Mouse (Mus musculus) heart, embryonic 14.5 days (tissue): ENCODE measurements around the gene Pdhx. TPM values are rescaled to one million over a fixed set of nuclear protein-coding genes. Genes with fewer than 3 reads are reported as not detected.

Source experiments
- ATAC-seq: fragments of 200-750 bp; cut with Nextera tagmentation; 2 replicates; pipeline ENCODE4 v1.8.0; 2017; ENCODE audit warnings: low read depth, moderate TSS enrichment; ENCODE audit not compliant: insufficient number of reproducible peaks, insufficient read depth, low FRiP score
- H3K27ac ChIP-seq, 2 experiments: fragments of 200-500 bp in 1 of 2; fragments of 300-500 bp in 1 of 2; sonication (generic) in 1 of 2; replicated peaks in 1 of 2; 2 replicates each; pipeline ENCODE4 v1.5.1; 2012 to 2014; ENCODE audit warnings: low read depth in 2 of 2, low read length in 2 of 2, control low read depth in 1 of 2, mild to moderate bottlenecking in 1 of 2, mixed read lengths in 1 of 2; ENCODE audit not compliant: control insufficient read depth in 1 of 2, insufficient read depth in 1 of 2
- H3K27me3 ChIP-seq: fragments of 300-500 bp; sonication (generic); 2 replicates; pipeline ENCODE4 v1.6.1; 2014; ENCODE audit warnings: mild to moderate bottlenecking, low read length, control low read depth; ENCODE audit not compliant: control insufficient read depth, insufficient read depth
- H3K36me3 ChIP-seq: fragments of 300-500 bp; sonication (generic); 2 replicates; pipeline ENCODE4 v1.6.1; 2014; ENCODE audit warnings: mild to moderate bottlenecking, control low read depth, low read length, mixed read lengths; ENCODE audit not compliant: control insufficient read depth, insufficient read depth
- H3K4me1 ChIP-seq, 2 experiments: fragments of 200-500 bp in 1 of 2; fragments of 300-500 bp in 1 of 2; sonication (generic) in 1 of 2; 2 replicates each; pipeline ENCODE4 v1.6.1; 2012 to 2014; ENCODE audit warnings: low read length in 2 of 2, control low read depth in 1 of 2, mixed read lengths in 1 of 2; ENCODE audit not compliant: control insufficient read depth in 2 of 2, insufficient read depth in 2 of 2
- H3K4me2 ChIP-seq: fragments of 300-500 bp; sonication (generic); 2 replicates; pipeline ENCODE4 v1.6.1; 2014; ENCODE audit warnings: mild to moderate bottlenecking, low read length
- H3K4me3 ChIP-seq, 2 experiments: fragments of 200-500 bp in 1 of 2; fragments of 300-500 bp in 1 of 2; sonication (generic) in 1 of 2; 2 replicates each; pipeline ENCODE4 v1.5.1; 2012 to 2014; ENCODE audit warnings: low read length in 2 of 2, mild to moderate bottlenecking in 2 of 2, control low read depth in 1 of 2, low read depth in 1 of 2, moderate library complexity in 1 of 2; ENCODE audit not compliant: control insufficient read depth in 1 of 2, insufficient read depth in 1 of 2
- H3K9ac ChIP-seq: fragments of 300-500 bp; sonication (generic); 2 replicates; pipeline ENCODE4 v1.6.1; 2014; ENCODE audit warnings: mild to moderate bottlenecking, low read length
- H3K9me3 ChIP-seq: fragments of 300-500 bp; sonication (generic); 2 replicates; pipeline ENCODE4 v1.6.1; 2016; ENCODE audit warnings: low read length, control low read depth; ENCODE audit not compliant: control insufficient read depth
- WGBS: fragments of 180-500 bp; shearing (Covaris S2); extraction: QIAGEN DNeasy Blood & Tissue Kit; methylation state at CpG from one replicate; pipeline ENCODE4 v1.1.7; 2014; 5-methylcytosine and 5-hydroxymethylcytosine counted together
- polyA plus RNA-seq: library from polyadenylated mRNA; unstranded; fragments of >200 nt; fragmentation: Nextera tagmentation; extraction: Ambion mirVana; gene quantifications from 2 replicates; pipeline ENCODE4 v1.2.1, GENCODE M21; 2014

Pdhx gene
- polyA plus RNA-seq, 1 experiment from 2014 or later: 52.9 TPM

DNA sequence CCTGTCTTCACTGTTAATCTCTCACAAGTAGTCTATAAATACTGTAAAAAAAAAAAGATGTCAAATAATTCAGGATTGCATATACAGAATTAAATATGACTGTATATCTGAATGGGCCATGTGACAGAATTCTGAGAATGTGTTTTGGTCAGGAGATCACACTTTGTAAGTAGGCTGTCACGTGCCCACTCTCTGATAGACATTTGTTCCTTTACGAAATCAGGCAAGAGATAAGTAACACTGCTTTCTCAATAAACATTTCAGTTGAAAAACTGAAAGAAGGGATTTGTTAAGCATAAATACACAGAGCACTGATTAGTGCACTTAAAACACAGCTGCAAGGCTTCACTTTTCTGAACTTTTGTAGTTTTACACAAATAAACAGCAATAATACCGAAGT is 2.7 kb downstream of the Pdhx start:
- no peaks in the 10 kb centered on the region for H3K36me3 ChIP-seq
- no peaks in the 10 kb centered on the region for H3K9me3 ChIP-seq
- H3K4me2 ChIP-seq: no peak overlapping the region
- H3K27me3 ChIP-seq: no peaks in the 10 kb centered on the region
- ATAC-seq: no peak
- no peak overlapping the region for H3K4me3 ChIP-seq
- H3K9ac ChIP-seq: no peak overlapping the region
- no peak overlapping the region for H3K27ac ChIP-seq
- 44% methylated on average over 3 of the region's 3 CpGs for WGBS
- peaks cover 0 to 30% of the 10 kb centered on the region in 2 experiments; a peak in 2 of 4 replicates for H3K4me1 ChIP-seq

DNA sequence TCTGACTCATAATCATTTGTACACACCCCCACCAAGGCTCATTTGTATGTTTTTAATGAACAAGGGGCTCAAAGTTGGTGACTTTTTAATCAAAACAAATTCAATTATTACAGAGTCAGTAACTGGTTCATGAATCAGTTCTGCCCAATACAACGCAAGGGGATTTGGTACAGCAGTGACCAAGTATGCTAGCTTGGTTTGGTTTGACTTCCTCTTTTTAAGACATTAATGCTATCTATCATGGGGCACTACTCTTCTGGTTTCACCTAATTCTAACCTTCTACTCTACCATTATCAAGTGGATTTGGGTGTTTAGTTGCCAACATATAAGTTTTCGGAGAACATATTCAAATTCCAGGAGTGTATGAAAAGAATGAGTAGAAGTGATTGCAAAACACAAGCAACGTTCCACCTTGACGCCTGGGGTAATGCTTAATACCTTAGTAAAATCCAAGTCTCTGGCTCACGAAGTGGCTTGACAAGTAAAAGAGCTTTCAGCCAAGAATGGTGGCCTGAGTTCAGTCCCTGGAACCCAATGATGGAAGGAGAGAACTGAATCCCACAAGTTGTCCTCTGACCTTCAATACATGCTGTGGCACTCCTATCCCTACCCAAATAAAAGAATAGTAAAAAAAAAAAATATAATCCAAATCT is 3.4 kb downstream of the Pdhx start:
- H3K4me2 ChIP-seq: no peak overlapping the region
- peaks cover 0 to 30% of the 10 kb centered on the region in 2 experiments; a peak in 2 of 4 replicates for H3K4me1 ChIP-seq
- H3K9ac ChIP-seq: no peak overlapping the region
- ATAC-seq: no peak
- no peaks in the 10 kb centered on the region for H3K9me3 ChIP-seq
- no peaks in the 10 kb centered on the region for H3K27me3 ChIP-seq
- 92% methylated on average over 5 of the region's 5 CpGs for WGBS
- H3K4me3 ChIP-seq: no peak overlapping the region
- no peak overlapping the region for H3K27ac ChIP-seq
- H3K36me3 ChIP-seq: no peaks in the 10 kb centered on the region

DNA sequence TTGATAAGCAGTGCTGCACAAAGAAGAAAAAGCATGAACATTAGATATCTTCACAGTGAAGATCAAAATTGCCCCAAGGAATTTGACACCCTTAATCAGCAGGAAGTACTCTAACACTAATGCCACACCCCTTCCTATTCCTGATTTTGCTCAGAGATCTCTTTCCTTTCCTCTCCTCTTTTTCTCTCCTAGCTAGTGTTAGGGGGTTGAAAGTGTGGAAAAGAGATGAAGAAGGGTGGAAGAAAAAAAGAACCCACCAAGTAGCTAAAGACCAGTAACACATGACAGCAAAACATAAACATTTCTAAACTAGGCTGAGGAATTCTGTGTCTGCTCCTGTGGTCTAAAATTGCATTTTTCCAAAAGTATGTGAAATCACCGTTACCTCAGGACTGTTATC is 4.7 kb downstream of the Pdhx start:
- no peaks in the 10 kb centered on the region for H3K27me3 ChIP-seq
- peaks cover 0 to 23% of the 10 kb centered on the region in 2 experiments; a peak in 2 of 4 replicates for H3K4me1 ChIP-seq
- no peak overlapping the region for H3K9ac ChIP-seq
- no peaks in the 10 kb centered on the region for H3K36me3 ChIP-seq
- WGBS: 62% methylated on average over 1 of the region's 1 CpGs
- H3K9me3 ChIP-seq: no peaks in the 10 kb centered on the region
- H3K27ac ChIP-seq: no peak overlapping the region
- H3K4me3 ChIP-seq: no peak overlapping the region
- no peak overlapping the region for H3K4me2 ChIP-seq
- ATAC-seq: no peak

DNA sequence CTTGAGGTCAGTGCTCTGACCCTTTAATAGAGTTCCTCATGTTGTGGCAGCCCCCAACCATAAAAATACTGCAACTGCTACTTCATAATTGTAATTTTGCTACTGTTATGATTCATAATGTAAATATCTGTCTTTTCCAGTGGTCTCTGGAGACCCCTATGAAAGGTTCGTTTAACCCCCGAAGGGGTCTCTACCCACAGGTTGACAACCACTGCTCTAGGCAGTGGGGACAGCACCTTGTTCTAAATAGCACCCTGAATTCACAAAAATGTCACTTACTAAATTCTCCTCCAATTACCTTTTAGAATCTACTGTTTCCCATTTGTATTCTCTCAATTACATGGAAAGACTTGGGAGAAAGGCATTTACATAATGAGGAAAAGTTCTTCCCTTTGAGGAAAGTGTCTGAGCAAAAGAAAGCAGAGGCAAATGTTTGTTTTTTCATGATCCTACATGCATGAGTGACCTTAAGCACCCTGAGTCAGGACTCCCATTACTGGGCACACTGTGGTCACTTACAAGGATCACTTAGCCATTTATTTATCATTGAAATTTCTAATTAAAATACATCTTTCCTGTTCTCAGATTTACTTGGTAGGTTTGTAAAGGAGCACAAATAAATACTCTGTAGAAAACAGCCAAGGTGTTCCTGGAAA is 5.6 kb downstream of the Pdhx start:
- Histone ChIP-seq H3K9me3 (no peaks in the 10 kb centered on the region), H3K27me3 (no peaks in the 10 kb centered on the region), H3K27ac (no peak overlapping the region), H3K4me2 (no peak overlapping the region), H3K36me3 (no peaks in the 10 kb centered on the region), H3K9ac (no peak overlapping the region), H3K4me1 (peaks cover 0 to 29% of the 10 kb centered on the region in 2 experiments; a peak in 2 of 4 replicates), H3K4me3 (no peak overlapping the region)
- ATAC-seq: no peak
- WGBS: 95% methylated on average over 2 of the region's 2 CpGs

DNA sequence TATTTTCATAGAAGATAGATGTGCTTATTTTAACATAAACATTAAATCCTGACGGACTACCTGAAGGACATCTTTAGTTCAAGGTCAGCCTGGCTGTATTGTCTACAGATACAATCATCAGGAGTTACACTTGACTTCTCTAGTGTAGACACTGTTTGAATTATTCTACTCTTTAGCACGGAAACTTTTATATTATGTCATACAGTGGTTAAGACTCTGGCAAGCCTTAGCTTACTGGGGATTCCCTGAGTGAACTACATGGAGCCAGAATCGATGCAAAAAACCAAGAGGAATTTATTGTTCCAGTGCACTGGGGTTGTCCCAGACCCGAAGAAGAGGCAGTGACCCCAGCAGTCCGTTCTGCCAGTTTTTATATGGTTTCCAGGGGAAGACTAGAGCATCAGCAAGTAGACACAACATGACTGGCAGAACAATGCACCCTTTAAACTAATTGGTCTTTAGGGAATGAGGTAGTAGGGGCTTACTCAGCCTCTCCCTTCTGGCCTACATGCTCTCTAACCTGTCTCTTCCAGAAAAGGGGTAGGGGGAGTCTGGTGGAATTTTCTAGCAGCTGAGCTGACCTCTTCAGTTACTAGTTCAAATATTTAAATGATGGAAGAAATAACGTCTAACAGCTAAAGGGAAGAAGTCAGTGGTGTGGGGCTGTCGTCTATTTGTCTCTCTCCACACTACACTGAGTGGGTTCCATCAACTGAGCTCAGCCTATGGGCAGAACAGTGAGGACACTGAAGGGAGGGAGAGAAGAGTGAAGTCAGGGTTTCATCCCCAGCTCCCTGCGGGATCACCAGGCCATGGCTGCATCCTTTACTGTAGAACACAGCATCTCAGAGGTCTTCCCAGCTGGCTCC is 6.4 kb downstream of the Pdhx start:
- H3K4me3 ChIP-seq: no peak overlapping the region
- no peaks in the 10 kb centered on the region for H3K27me3 ChIP-seq
- peaks cover 0 to 23% of the 10 kb centered on the region in 2 experiments; a peak in 2 of 4 replicates for H3K4me1 ChIP-seq
- WGBS: 76% methylated on average over 8 of the region's 8 CpGs
- no peaks in the 10 kb centered on the region for H3K36me3 ChIP-seq
- no peak overlapping the region for H3K9ac ChIP-seq
- no peak overlapping the region for H3K27ac ChIP-seq
- H3K4me2 ChIP-seq: no peak overlapping the region
- H3K9me3 ChIP-seq: no peaks in the 10 kb centered on the region
- no peak for ATAC-seq

DNA sequence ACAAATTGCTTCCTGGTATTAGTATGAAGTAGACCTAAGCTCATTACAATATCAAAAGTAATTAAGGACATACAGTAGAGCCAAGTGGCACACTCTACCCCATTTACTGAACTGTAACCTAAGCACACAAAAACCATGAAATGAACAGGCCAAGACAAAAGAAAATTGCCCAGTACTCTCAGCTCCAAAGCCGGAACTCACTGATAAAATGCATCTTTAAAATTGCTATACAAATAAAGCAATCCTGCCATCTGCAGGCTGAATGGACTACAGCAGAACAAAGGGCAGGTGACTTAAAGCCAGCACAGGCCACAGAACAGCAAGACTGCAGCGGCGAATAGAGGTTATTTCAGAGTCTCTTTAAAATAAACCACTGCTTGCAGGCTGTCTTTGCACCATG is 10.4 kb downstream of the Pdhx start:
- 18% methylated on average over 3 of the region's 3 CpGs for WGBS
- Histone ChIP-seq H3K4me3 (no peak overlapping the region), H3K27me3 (no peaks in the 10 kb centered on the region), H3K4me2 (no peak overlapping the region), H3K9ac (no peak overlapping the region), H3K9me3 (no peaks in the 10 kb centered on the region), H3K36me3 (peaks cover 5% of the 10 kb centered on the region; the same call in 1 of the 2 replicates), H3K27ac (no peak overlapping the region), H3K4me1 (peaks cover 0 to 11% of the 10 kb centered on the region in 2 experiments; a peak in 1 of 4 replicates)
- no peak for ATAC-seq

DNA sequence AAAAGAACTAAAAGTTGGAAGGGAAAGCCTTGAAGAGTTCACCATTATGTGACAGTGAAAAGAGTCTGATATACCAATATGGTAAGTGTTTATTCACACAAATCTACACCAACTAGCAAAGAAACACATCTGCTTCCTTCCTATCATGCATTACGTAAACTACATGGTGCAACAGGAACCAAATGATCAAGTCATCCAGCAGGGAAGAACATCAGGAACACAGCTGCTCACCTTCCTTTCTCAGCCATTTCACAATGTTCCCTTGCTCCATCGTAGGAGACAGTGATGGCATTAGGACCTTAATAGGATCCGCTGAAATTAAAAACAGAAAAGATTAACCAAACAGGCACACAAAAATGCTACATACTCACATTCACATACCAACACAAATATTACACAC is 15.0 kb downstream of the Pdhx start:
- no peak for ATAC-seq
- no peaks in the 10 kb centered on the region for H3K27me3 ChIP-seq
- peaks cover 21% of the 10 kb centered on the region for H3K36me3 ChIP-seq
- H3K27ac ChIP-seq: no peak overlapping the region
- H3K4me3 ChIP-seq: no peak overlapping the region
- 96% methylated on average over 3 of the region's 3 CpGs for WGBS
- no peak overlapping the region for H3K9ac ChIP-seq
- H3K4me1 ChIP-seq: peaks cover 0 to 11% of the 10 kb centered on the region in 2 experiments; a peak in 1 of 4 replicates
- H3K9me3 ChIP-seq: no peaks in the 10 kb centered on the region
- H3K4me2 ChIP-seq: no peak overlapping the region
